Mouse (Mus musculus): ENCODE data around the gene Ntng1.
A peak's percentile ranks its signal among the peaks of the same experiment; 100 is the strongest.

The Ntng1 gene

DNA sequence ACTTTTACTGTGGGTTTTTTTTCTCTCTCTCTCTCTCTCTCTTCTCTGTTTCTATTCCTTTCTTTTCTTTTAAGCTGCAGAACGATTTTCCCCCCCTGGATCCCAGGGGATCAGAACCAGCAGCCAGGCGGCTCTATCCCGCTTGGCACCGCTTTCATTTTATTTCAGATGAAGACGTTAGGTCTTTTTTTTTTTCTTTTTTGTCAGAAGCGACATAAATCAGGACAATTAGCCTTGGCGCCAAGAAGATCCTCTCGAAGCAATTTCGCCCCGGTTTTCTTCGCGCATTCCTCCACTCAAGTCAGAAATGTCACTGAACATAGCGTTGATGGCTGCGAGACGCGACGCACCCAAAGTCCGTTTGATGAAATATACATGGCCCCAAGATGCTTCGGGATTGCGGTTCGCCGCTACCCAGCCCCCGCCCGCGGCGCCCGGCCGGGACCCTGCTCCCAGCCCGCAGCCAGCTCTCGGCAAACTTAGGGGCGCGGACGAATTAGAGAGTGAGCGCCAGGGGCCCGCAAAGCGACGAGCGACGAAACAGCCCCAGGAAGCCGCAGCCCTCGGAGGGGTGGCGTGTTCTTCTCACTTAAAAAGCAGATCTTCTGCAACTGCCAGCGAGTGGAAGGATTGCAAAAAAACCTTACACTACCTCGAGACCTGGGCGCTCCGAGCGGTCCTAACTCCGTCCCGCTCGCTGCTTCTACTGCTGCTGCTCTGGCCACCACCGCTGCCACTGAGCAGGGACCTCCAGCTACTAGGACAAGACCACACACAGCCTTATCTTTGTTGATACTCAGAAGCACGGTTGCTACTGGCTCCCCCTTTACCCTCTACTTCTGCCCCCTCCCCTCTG, at the start of gene Ntng1:
Gene Ntng1 (minus strand): TSS at position 806 of the 856 bp plus-strand sequence.
- no peak for DNase-seq (ENCODE audit: low read depth, low spot score)

DNA sequence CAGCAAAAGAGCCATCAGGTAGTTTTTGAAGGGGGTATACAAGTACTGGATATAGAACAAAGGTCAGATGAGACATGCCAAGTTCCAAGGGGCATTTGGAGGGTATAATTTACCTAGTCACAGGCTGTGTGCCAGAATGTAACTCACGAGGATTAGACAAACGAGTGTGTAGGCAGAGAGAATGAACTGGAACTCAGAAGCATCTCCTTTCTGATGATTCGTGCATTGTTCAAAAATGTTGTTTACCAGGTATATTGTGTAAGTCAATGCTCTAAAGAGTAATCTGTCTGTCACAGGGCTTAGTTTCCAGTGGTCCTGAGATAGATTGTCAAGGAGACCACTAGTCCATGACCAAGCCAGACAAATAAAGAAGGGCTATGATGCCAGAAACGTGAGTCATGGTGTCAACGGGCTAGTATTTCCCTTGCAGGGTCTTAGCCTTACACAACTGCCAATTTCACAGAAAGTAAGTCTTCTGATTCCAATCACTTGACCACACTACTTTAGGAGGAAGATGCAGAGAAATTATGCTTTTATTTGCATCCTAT, 43.7 kb upstream of the Ntng1 start:
- no peak for DNase-seq (ENCODE audit: low read depth, low spot score)

DNA sequence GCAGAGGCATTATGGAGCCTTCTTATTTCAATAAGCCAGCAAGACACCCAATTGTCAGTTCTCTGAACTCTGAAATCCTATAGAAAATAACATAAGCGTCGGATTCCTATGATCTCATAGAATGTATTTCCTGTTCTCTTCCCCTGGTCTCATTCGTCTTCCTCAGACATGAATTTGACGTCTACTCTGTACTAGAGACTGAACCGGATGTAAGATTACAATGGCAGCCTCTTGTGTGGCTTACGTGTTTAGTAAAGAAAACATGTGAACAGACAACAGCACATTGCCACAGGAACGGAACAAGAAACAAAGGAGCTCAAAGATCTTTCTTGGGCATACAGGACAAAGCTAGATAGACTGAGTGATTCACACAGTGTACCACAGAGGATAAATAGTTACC, 5.3 kb upstream of the Ntng1 start:
- DNase-seq (ENCODE audit: low read depth, low spot score), result no peak

DNA sequence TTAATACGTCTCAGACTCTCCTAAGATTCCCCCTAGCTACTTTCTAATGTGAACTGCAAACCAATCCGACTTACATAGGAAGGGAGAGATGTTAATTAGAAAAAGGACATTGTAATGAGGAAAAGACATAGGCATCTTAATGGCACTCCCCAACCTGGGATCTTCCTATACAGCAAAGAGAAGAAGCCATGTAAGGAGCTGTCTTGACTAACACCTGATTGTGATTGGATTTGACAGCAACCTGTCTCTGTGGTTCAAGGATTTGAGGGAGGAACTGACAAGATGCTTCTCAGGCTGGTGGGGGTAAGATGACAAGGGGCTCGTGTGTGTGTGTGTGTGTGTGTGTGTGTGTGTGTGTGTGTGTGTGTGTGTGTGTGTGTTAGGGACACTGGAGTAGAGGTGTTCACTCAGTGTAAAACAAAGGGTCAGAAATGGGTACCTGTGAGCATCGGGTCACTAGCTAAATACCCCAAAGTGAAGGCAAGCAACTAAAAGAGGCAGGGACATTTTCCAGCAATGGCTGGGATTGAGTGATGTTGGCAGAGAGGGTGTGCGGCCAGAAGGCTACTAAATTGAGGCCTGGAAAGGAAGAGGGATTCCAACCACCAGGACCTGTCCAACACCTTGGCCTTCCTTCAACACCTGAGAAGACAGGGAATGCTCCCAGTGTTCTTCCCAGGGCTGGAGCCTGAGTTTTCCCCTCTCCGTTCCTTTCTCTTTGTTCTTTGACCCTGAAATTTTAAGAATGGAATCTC, 667 bp upstream of the Ntng1 start:
- no peak for DNase-seq (ENCODE audit: low read depth, low spot score)

DNA sequence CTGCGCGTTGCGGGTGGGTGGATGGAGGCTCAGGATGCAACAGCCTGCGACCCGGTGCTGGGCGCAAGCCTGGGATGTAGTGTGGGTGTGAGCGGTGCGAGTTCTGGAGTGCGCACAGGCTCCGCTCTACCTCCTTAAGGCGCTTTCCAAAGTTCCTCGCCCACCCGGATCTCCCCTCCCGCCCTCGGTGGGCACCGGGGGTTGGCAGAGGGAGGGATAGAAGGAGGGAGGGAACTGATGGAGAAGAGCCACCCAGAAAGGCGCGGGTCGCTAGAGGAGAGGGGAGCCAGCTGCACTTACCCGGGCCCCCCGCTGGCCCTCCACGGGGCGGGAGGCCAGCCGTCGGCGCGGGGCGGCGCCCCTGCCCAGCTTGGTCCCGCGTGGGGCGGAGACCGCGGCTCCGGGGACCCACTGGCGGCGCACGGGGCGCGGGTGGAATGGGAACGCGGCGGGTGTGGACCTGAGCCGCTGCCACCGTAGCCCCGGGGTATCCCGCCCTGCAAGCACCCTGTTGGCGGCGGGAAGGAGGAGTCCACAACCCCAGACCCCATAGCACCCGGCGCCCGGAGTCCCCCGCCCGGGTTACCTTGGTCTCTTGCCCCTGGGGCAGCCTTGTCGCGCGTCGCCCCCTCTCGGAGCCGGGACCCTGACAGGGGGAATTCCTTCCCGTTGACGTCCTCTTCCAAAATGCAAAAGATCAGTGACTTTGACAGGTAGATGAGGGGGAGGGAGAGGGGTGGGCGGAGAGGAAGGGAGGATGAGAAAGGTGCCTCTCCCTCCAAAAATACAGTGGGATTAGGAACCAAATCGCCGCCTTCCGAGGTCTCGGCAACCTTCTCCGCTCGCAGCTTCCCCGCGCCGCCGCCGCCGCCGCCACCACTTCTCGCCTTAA, 1.3 kb downstream of the Ntng1 start:
- DNase-seq (ENCODE audit: low read depth, low spot score), result no peak

DNA sequence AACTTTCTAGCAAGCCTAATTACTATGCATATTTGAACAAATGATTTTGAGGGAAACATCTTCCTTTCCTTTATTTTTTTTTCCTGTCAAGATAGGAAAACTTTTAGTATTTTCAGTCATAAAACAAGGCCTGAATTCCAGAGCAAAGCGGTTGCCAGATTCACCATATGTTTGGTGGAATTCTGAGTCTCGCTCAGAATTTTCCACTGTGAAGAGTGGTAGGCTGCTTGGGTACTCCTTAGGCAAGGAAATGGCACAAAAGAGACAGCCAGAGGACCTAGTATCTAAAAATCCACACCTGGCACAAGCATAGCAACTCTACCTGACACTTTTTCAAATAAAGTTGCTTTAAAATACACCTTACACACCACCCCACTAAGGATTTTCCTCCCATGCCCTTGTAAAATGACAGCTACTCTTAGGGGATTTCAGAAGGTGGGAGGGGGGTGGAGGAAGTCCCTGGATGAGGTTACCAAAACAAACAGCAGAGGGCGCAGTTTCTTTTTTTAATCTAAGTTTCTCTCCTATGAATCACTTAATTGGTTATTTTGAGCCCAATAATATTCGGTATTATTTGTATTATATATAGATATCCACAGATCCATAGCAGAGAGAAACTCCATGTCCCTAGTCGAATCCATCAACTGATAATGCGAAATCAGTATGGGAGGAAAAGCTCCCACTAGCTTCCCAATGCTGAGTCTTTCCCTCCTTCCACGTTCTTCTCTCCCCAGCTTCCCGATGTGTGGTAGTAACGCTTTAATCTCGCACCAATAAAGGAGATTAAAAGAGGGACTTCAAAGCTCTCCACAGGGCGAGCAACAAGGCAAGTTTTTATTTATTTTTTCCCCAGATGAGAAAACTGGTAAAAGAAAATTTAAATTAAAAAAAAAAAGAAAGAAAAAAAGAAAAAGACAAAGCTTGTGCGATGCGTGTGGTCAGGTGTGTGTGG, 2.2 kb downstream of the Ntng1 start:
- peak; percentile 5 for DNase-seq (ENCODE audit: low read depth, low spot score)

DNA sequence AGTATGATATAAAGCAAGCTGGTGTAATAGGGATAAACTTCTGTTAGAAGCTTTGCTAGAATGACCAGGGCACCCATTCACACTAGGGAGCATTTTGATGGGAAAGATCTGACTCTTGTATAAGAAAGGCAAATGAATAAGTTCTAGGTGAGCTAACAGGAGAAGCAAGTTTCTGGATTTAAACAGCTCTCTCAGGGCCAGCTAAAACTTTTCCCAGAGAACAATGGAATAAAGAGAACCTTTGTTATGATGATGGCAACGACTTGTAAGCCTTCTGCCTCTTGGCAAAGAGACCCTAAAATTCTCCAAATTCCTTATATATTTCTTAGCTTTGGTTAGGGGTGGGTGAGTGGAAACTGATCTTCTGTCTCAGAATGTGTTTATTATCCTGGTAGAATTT, 7.7 kb downstream of the Ntng1 start:
- DNase-seq (ENCODE audit: low read depth, low spot score), result no peak

DNA sequence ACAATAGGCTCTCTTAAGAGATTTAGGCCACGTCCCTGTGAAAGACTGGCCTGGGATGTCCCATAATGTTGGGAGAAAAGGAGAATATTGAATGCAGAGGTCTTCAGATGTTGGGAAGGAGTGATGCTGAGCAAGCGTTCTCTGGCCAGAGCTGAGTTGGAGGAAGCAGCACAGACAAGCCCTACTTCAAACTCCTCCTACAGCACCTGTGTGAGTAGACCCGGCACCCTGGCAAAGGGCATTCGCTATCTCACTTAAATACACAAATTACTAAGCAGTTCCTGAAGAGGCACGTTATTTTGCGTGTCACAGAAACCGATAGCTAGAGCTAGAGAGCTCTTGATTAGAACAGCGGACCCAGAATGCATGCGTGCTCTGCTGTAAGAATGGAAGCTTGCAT, 10.7 kb downstream of the Ntng1 start:
- DNase-seq (ENCODE audit: low read depth, low spot score), result no peak

DNA sequence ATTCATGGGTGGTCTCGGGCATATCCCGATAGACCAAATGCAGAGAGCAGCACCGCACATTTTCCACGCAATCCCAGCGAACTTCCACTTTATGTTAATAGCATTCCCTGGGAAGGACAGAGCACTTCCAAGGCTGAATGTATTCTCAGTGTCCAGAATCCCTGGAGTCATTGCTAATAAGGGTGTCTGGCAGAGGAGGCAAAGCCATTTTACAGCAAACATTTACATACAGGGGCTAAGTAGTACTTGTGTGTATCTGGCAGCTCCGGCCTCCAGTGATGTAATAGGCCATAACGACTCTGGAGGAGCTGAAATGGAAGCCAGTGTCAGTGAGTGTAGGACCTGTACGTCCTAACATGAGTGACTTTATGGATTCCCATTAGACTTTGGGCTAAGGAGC, 11.5 kb downstream of the Ntng1 start:
- DNase-seq (ENCODE audit: low read depth, low spot score), result no peak

DNA sequence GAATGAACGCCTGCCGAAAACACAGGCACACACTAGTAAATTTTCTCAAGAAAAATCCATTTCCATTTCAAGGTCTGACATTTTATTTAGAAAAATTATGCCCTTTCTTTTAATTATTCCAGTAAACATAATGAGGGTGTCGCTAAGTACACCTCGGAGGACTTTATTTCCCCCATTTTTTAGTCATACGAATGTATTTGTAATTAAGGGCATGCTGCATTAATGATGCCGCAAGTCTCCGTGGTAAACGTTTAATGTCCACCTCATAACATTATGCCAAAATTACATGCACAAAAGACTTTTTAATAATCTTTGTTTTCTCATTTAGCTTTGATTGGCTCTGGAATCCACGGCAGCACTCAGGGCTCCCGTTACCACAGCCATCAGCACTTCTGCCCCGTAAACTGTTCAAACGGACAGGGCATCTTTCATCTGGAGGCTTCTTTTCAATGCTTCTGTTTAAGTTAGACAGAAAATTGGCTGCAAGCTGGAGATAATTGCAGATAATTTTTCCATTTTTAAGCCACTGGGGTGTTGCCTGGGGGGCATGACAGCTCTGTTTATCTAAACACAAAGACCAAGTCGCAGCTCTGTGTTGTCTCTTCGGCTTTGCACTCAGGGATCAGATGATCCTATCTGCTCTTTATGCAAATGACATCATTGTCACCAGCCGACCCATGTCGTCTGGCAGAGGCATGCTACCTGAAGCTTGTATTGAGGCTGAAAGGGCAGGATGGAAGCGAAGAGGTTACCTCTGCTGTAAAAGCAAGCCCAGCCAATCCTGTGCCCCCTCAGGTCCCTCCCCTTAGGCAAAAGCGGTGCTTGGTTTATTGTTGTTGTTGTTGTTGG, 12.5 kb downstream of the Ntng1 start:
- no peak for DNase-seq (ENCODE audit: low read depth, low spot score)

DNA sequence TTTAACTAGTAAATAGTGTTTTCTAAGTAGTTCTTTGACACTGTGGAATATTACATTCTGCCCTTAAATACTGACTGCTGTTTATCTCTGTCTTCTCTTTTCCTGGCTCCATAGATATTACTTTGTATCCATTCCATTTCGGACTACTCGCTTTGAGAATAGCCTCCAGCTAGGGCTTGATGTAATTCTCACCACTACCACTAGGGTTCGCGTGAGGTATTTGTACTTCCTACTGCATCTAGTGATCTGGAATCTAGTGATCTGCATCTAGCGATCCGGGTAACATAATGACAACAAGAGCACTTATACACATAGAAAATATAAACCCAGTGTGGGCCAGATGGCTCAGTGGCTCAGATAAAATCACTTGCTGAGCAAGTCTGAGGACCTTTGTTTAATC, 14.2 kb downstream of the Ntng1 start:
- DNase-seq (ENCODE audit: low read depth, low spot score), result no peak

DNA sequence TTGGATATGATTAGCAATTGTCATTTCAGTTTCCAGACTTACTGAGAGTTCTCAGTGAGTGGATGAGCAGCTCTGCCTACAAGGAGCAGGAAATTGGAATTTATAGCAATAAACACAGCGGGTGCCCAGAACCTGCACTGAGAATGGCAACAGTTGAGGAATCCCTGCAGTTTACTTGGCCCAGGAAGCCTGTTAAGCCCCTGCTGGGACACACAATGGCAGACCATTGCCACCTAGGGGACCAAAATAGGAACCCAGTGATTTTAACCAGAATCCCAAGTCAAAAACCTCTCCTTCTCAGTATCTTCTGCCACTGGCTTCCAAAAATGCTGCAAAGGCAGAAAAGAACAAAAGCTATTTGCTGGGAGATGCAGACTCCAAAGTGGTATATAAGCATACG, 37.8 kb downstream of the Ntng1 start:
- no peak for DNase-seq (ENCODE audit: low read depth, low spot score)

DNA sequence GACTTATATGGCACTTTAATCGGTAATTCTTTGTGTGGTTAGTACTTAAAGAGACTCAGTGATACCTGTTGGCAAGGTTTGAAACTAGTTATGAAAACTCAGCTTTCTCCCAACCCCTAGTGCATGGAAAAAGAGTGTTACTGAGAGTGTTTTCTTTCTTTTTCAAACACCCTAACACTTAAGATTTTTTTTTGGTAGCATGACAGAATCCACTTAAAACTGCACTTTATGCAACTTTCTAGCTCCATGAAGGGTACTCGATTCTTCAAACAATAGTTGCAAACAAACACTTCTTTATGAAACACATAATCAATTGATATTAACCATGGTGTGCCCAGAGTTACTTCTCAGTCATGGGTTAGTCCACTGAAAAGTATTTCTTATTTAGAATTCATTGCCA, 49.4 kb downstream of the Ntng1 start:
- no peak for DNase-seq (ENCODE audit: low read depth, low spot score)

DNA sequence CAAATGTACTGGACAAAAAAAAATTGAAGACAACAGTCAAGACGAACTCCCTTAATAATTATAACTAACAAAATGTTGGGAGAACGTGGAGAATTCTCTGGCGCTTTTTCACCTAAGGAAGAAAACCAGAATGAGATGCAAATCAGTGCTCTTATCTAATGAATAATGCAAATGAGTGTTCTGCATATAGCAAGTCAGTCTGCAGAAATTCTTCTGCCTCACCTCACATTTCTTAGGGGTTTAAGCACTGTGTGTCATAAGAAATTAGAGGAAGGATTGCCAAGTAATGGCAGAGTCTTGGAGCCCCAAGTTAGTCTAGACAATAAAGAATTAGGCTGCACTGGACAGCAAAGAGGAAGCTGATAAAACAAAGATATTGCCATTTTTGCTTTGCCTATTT, 49.8 kb downstream of the Ntng1 start:
- no peak for DNase-seq (ENCODE audit: low read depth, low spot score)

DNA sequence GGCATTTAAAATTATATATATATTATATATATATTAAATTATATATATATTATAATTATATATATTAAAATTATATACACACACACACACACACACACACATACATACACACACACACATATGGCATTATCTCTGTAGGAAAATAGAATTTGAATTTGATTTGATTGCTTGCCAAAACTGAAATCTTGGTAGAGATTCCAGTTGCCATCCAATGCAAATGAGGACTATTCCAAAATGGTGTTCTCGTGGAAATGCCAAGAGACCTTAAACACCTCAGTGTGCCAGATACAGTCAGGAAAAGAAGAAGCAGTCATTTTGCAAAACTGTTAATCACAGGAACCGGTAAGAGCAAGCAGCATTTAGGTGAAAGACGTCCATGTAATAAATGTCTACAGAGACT, 51.3 kb downstream of the Ntng1 start:
- no peak for DNase-seq (ENCODE audit: low read depth, low spot score)

DNA sequence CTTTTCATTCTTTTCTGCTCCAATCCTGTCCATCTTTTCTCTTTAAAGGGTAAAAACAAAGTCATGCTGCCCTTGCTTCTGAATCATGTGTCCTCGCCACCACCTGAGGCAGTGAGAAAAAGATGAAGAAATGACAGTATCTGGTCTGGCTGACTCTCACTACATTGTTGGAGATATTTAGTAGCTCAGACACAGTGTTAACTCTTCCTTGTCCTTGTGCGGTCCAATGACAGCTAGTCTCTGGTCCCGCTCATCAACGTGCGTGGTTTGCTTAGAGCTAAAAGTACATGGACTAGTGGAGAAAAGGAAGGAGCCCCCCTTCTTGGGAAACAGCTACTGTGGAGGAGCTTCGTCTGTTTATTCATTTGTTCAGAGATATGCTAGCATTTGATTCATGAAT, 56.6 kb downstream of the Ntng1 start:
- DNase-seq (ENCODE audit: low read depth, low spot score), result no peak

DNA sequence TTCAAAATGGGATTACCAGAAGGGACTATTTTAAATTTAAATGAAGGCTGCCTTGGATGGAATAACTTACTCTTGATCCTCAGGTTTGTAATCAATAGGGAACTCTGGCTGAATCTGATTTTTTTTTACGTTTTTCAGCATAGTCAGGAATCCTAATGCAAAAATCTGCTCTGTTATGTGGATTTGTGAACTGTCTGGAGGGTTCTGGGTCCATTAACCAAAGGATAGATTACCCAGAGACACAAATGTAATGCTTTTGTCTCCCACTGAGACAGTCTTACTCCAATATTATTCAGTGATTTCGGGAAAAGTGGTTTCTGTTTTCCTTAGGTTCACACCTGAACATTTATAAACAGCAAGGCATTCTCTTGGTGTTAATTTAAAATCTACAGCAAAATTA, 58.5 kb downstream of the Ntng1 start:
- DNase-seq (ENCODE audit: low read depth, low spot score), result no peak

DNA sequence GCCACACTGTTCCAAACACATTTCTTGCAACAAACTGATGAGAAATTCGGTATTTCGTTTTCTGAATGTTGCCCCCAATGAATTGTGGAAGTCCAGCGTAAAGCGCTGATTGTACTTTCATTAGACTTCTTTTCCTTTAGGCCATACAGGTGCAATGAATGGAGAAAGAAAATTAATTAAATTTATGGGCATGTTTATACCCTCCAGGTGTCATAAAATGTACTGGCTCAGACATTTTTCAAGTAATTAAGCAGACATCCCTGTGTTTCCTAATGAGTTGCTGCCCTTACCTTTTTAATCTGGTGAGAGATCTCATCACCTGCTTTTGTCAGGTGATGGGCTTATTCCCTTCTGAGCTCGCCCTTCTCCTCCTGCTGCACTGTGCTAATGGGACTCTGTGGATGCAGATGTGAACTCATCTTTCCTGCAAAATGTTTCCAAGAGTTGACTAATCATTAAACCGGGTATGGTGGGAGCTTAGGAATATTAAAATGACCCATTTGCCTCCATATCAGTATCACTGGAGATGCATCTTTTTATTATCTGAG, 79.0 kb downstream of the Ntng1 start:
- no peak for DNase-seq (ENCODE audit: low read depth, low spot score)

DNA sequence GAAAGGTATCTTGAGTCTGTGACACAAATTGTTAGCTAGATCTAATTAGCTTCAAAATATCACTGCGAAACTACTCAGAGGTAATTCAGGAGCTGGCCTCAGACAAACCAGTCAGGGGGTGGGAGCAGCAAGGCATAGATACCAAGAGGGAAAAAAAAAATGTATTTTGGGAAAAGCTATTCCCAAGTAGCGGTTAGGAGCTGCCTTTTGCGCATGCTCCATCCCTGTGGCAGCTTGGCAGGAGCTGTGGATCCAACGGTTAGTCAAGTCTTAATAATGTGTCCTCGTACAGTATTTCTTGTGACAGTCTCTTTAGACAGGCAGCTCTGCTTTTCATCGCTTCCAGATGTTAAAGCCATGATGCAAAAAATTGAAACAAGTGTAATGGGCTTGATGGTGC, 87.9 kb downstream of the Ntng1 start:
- DNase-seq (ENCODE audit: low read depth, low spot score), result no peak

Measured in skeletal muscle tissue, adult 2 months (tissue).